Mouse (Mus musculus) MEL (cell line): ENCODE measurements around the gene Gm26992. TPM values are rescaled to one million over a fixed set of nuclear protein-coding genes. Genes with fewer than 3 reads are reported as not detected.

ENCODE experiments used
- DNase-seq: peaks from one replicate; pipeline ENCODE4 v3.0.0; 2011; ENCODE audit warnings: low read depth, low spot score
- H3K27ac ChIP-seq: 2 replicates; pipeline ENCODE4 v1.5.1; 2012; ENCODE audit warnings: low read depth, mild to moderate bottlenecking, control low read depth, low read length, moderate library complexity; ENCODE audit not compliant: control insufficient read depth
- H3K27me3 ChIP-seq, 2 experiments: fragments of 150-350 bp in 1 of 2; sonication (generic) in 1 of 2; 2 replicates each; pipeline ENCODE4 v1.6.1; 2012; ENCODE audit warnings: low read length in 2 of 2, mild to moderate bottlenecking in 2 of 2, improper control_type of control experiment in 1 of 2, moderate library complexity in 1 of 2; ENCODE audit not compliant: insufficient read depth in 2 of 2, control insufficient read depth in 1 of 2
- H3K36me3 ChIP-seq, 2 experiments: 2 replicates each; pipeline ENCODE4 v1.6.1; 2012 to 2014; ENCODE audit warnings: low read length in 2 of 2, improper control_type of control experiment in 1 of 2, inconsistent platforms in 1 of 2, mild to moderate bottlenecking in 1 of 2; ENCODE audit not compliant: insufficient read depth in 2 of 2, control insufficient read depth in 1 of 2
- H3K4me1 ChIP-seq, 2 experiments: fragments of 150-350 bp in 1 of 2; sonication (generic) in 1 of 2; 2 replicates each; pipeline ENCODE4 v1.6.1; 2012; ENCODE audit warnings: low read length in 2 of 2, improper control_type of control experiment in 1 of 2, mild to moderate bottlenecking in 1 of 2; ENCODE audit not compliant: insufficient read depth in 2 of 2, control insufficient read depth in 1 of 2
- H3K4me3 ChIP-seq, 2 experiments: fragments of 150-350 bp in 1 of 2; sonication (generic) in 1 of 2; 2 replicates each; pipeline ENCODE4 v1.5.1; 2012; ENCODE audit warnings: low read depth in 2 of 2, low read length in 2 of 2, mild to moderate bottlenecking in 2 of 2, moderate library complexity in 2 of 2, control low read depth in 1 of 2, improper control_type of control experiment in 1 of 2; ENCODE audit not compliant: control insufficient read depth in 1 of 2, insufficient read depth in 1 of 2
- H3K79me2 ChIP-seq: 2 replicates; pipeline ENCODE4 v1.6.1; 2012; ENCODE audit warnings: mild to moderate bottlenecking, low read length, moderate library complexity; ENCODE audit not compliant: control insufficient read depth, poor library complexity, insufficient read depth
- H3K9ac ChIP-seq: 2 replicates; pipeline ENCODE4 v1.6.1; 2012; ENCODE audit warnings: low read depth, mild to moderate bottlenecking, control low read depth, low read length, moderate library complexity; ENCODE audit not compliant: control insufficient read depth, poor library complexity, severe bottlenecking
- H3K9me3 ChIP-seq: fragments of 150-350 bp; sonication (generic); replicated peaks from 2 replicates; pipeline ENCODE4 v1.6.1; 2012; ENCODE audit warnings: mild to moderate bottlenecking, low read length, improper control_type of control experiment, moderate library complexity; ENCODE audit not compliant: insufficient read depth
- BHLHE40 ChIP-seq: IDR thresholded peaks from 2 replicates; pipeline ENCODE4 v1.6.1; 2012; ENCODE audit warnings: low read depth, mild to moderate bottlenecking, inconsistent platforms, low read length, improper control_type of control experiment, borderline replicate concordance
- CHD2 ChIP-seq: IDR thresholded peaks from 2 replicates; pipeline ENCODE4 v1.6.1; 2011; ENCODE audit warnings: low read length, improper control_type of control experiment
- CTCF ChIP-seq, 3 experiments: IDR thresholded peaks in 2 of 3; conservative IDR thresholded peaks in 1 of 3; 2 replicates each; pipeline ENCODE4 v1.5.1; 2011 to 2012; ENCODE audit warnings: low read length in 3 of 3, low read depth in 2 of 3, mild to moderate bottlenecking in 2 of 3, improper control_type of control experiment in 1 of 3, inconsistent platforms in 1 of 3, mixed read lengths in 1 of 3, moderate library complexity in 1 of 3; ENCODE audit not compliant: control insufficient read depth in 1 of 3, insufficient read depth in 1 of 3, poor library complexity in 1 of 3, severe bottlenecking in 1 of 3
- E2F4 ChIP-seq: IDR thresholded peaks from 2 replicates; pipeline ENCODE4 v1.6.1; 2011; ENCODE audit warnings: low read depth, low read length, improper control_type of control experiment, borderline replicate concordance
- ELF1 ChIP-seq: IDR thresholded peaks from 2 replicates; pipeline ENCODE4 v1.6.1; 2014; ENCODE audit warnings: low read depth, mild to moderate bottlenecking, inconsistent platforms, low read length, improper control_type of control experiment, moderate library complexity
- EP300 ChIP-seq, 2 experiments: IDR thresholded peaks; 2 replicates each; pipeline ENCODE4 v1.6.1; 2011; ENCODE audit warnings: improper control_type of control experiment in 2 of 2, low read length in 2 of 2, low read depth in 1 of 2, mild to moderate bottlenecking in 1 of 2
- ETS1 ChIP-seq: IDR thresholded peaks from 2 replicates; pipeline ENCODE4 v1.6.1; 2012; ENCODE audit warnings: low read depth, mild to moderate bottlenecking, inconsistent platforms, low read length, improper control_type of control experiment, moderate library complexity
- GABPA ChIP-seq: IDR thresholded peaks from 2 replicates; pipeline ENCODE4 v1.6.1; 2012; ENCODE audit warnings: low read depth, mild to moderate bottlenecking, inconsistent platforms, low read length, improper control_type of control experiment, moderate library complexity
- HCFC1 ChIP-seq: IDR thresholded peaks from 2 replicates; pipeline ENCODE4 v1.6.1; 2012; ENCODE audit warnings: low read depth, mild to moderate bottlenecking, inconsistent platforms, low read length, improper control_type of control experiment, moderate library complexity
- KAT2A ChIP-seq: conservative IDR thresholded peaks from 2 replicates; pipeline ENCODE4 v1.6.1; 2012; ENCODE audit warnings: low read depth, low read length, improper control_type of control experiment, inconsistent platforms
- MAFK ChIP-seq: IDR thresholded peaks from 2 replicates; pipeline ENCODE4 v1.6.1; 2011; ENCODE audit warnings: low read depth, mild to moderate bottlenecking, low read length, improper control_type of control experiment, borderline replicate concordance
- MAX ChIP-seq: IDR thresholded peaks from 2 replicates; pipeline ENCODE4 v1.6.1; 2011; ENCODE audit warnings: low read length, improper control_type of control experiment
- MAZ ChIP-seq: IDR thresholded peaks from 2 replicates; pipeline ENCODE4 v1.6.1; 2012; ENCODE audit warnings: low read depth, mild to moderate bottlenecking, inconsistent platforms, low read length, improper control_type of control experiment
- MEF2A ChIP-seq: IDR thresholded peaks from 2 replicates; pipeline ENCODE4 v1.6.1; 2014; ENCODE audit warnings: low read depth, mild to moderate bottlenecking, inconsistent platforms, low read length, improper control_type of control experiment; ENCODE audit not compliant: poor library complexity, insufficient replicate concordance, severe bottlenecking; ENCODE audit errors: extremely low read depth
- MXI1 ChIP-seq: IDR thresholded peaks from 2 replicates; pipeline ENCODE4 v1.6.1; 2011; ENCODE audit warnings: mild to moderate bottlenecking, low read depth, low read length, improper control_type of control experiment
- MYB ChIP-seq: IDR thresholded peaks from 2 replicates; pipeline ENCODE4 v1.6.1; 2011; ENCODE audit warnings: mild to moderate bottlenecking, low read depth, low read length, improper control_type of control experiment
- MYC ChIP-seq: IDR thresholded peaks from 2 replicates; pipeline ENCODE4 v1.6.1; 2011; ENCODE audit warnings: low read depth, mild to moderate bottlenecking, low read length, improper control_type of control experiment, moderate library complexity
- NELFE ChIP-seq: IDR thresholded peaks from 2 replicates; pipeline ENCODE4 v1.6.1; 2011; ENCODE audit warnings: low read depth, low read length, improper control_type of control experiment
- NRF1 ChIP-seq: IDR thresholded peaks from 2 replicates; pipeline ENCODE4 v1.6.1; 2014; ENCODE audit warnings: low read depth, mild to moderate bottlenecking, inconsistent platforms, low read length, improper control_type of control experiment, moderate library complexity; ENCODE audit not compliant: poor library complexity, insufficient read depth, severe bottlenecking
- RAD21 ChIP-seq: IDR thresholded peaks from 2 replicates; pipeline ENCODE4 v1.6.1; 2011; ENCODE audit warnings: mild to moderate bottlenecking, low read depth, low read length, improper control_type of control experiment
- RCOR1 ChIP-seq: IDR thresholded peaks from 2 replicates; pipeline ENCODE4 v1.6.1; 2012; ENCODE audit warnings: low read depth, mild to moderate bottlenecking, inconsistent platforms, low read length, improper control_type of control experiment
- SIN3A ChIP-seq: IDR thresholded peaks from 2 replicates; pipeline ENCODE4 v1.6.1; 2012; ENCODE audit warnings: low read length, improper control_type of control experiment, inconsistent platforms
- SMC3 ChIP-seq: IDR thresholded peaks from 2 replicates; pipeline ENCODE4 v1.6.1; 2011; ENCODE audit warnings: low read depth, low read length, improper control_type of control experiment
- TAL1 ChIP-seq: IDR thresholded peaks from 2 replicates; pipeline ENCODE4 v1.6.1; 2012; ENCODE audit warnings: mild to moderate bottlenecking, inconsistent platforms, low read length, moderate library complexity, mixed read lengths
- TBP ChIP-seq: IDR thresholded peaks from 2 replicates; pipeline ENCODE4 v1.8.0; 2011; ENCODE audit warnings: low read depth, low read length, improper control_type of control experiment
- TCF12 ChIP-seq: IDR thresholded peaks from 2 replicates; pipeline ENCODE4 v1.6.1; 2014; ENCODE audit warnings: low read depth, mild to moderate bottlenecking, inconsistent platforms, low read length, improper control_type of control experiment, moderate library complexity
- UBTF ChIP-seq: IDR thresholded peaks from 2 replicates; pipeline ENCODE4 v1.6.1; 2012; ENCODE audit warnings: low read depth, mild to moderate bottlenecking, inconsistent platforms, low read length, improper control_type of control experiment, moderate library complexity, borderline replicate concordance; ENCODE audit not compliant: insufficient read depth
- USF1 ChIP-seq: IDR thresholded peaks from 2 replicates; pipeline ENCODE4 v1.6.1; 2014; ENCODE audit warnings: low read depth, mild to moderate bottlenecking, inconsistent platforms, low read length, improper control_type of control experiment, moderate library complexity
- ZC3H11A ChIP-seq: IDR thresholded peaks from 2 replicates; pipeline ENCODE4 v1.6.1; 2012; ENCODE audit warnings: low read depth, mild to moderate bottlenecking, inconsistent platforms, low read length, improper control_type of control experiment
- ZKSCAN1 ChIP-seq: IDR thresholded peaks from 2 replicates; pipeline ENCODE4 v1.6.1; 2012; ENCODE audit warnings: low read depth, mild to moderate bottlenecking, inconsistent platforms, low read length, improper control_type of control experiment, moderate library complexity
- ZMIZ1 ChIP-seq: IDR thresholded peaks from 2 replicates; pipeline ENCODE4 v1.6.1; 2012; ENCODE audit warnings: low read depth, mild to moderate bottlenecking, inconsistent platforms, low read length, improper control_type of control experiment, moderate library complexity
- ZNF384 ChIP-seq: IDR thresholded peaks from 2 replicates; pipeline ENCODE4 v1.6.1; 2012; ENCODE audit warnings: low read depth, mild to moderate bottlenecking, inconsistent platforms, low read length, improper control_type of control experiment
- polyA plus RNA-seq, 2 experiments: library from polyadenylated mRNA; stranded (reverse) in 1 of 2; unstranded in 1 of 2; fragments of >175 nt in 1 of 2; fragments of >200 nt in 1 of 2; gene quantifications; 2 replicates each; pipeline versions ENCODE4 v1.2.1 to v1.2.4; 2012; ENCODE audit warnings: low replicate concordance in 2 of 2, low read depth in 1 of 2; ENCODE audit not compliant: insufficient read length in 2 of 2, insufficient read depth in 1 of 2, missing spikeins in 1 of 2
- total RNA-seq: library from RNA; depleted of rRNA; stranded (reverse); fragments of 300-350 nt; gene quantifications from 2 replicates; pipeline ENCODE4 v1.2.3, GENCODE M21; 2012

The Gm26992 gene
- total and polyA plus RNA-seq, 3 experiments = not detected

- Histone ChIP-seq H3K27ac (no peak overlapping the region), H3K9ac (no peak overlapping the region)
These were observed 61.2 kb downstream of the Gm26992 start for GRCm38 (mm10) chrX:103483047-103483446.

DNA sequence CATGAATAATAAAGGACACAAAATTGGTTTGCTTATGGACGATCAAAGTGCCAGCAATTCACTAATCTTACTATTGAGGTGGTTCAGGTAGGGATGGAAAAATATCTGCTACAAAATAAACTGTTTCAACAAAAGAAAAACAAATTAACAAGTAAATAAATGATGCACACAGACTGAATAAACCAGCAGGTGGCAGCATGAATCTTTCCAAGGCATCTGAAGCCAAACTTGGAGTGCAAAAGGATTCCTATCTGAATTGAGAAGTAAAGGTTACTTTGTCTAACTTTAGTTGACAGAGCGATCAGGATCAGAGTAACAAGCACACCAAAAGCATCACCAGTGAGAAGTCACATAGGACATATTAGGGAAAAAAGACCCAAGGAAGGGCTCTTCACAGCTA, 62.2 kb downstream of the Gm26992 start:
- Histone ChIP-seq H3K9ac (no peak overlapping the region; the same call in 1 of the 2 replicates), H3K4me3 (0 out of 4 replicates have a peak overlapping the region, but pooled peaks of 1 of the 2 experiments have one; percentile 18), H3K27ac (no peak overlapping the region)
- no peak for TF ChIP-seq GABPA
- no peak for TF ChIP-seq HCFC1
- no peak for TF ChIP-seq RCOR1
- no peak for TF ChIP-seq MXI1
- TF ChIP-seq ZMIZ1 = no peak
- TF ChIP-seq MAZ = no peak
- TF ChIP-seq RAD21 = peak; percentile 90
- no peak for TF ChIP-seq SIN3A
- TF ChIP-seq CTCF (IDR thresholded peaks at IDR 0.05 in 2 of 3, conservative IDR thresholded peaks at IDR 0.05 in 1 of 3; ENCODE audit: control insufficient read depth in 1 of 3, insufficient read depth in 1 of 3, low read depth in 2 of 3, low read length in 3 of 3, poor library complexity in 1 of 3, severe bottlenecking in 1 of 3) = peak; percentile 13 to 81 (median 47); a peak in 5 of 6 replicates
- no peak for TF ChIP-seq TBP
- TF ChIP-seq MAFK = no peak
- TF ChIP-seq BHLHE40 = no peak
- no peak for TF ChIP-seq USF1
- no peak for TF ChIP-seq NELFE
- TF ChIP-seq UBTF = no peak
- no peak for TF ChIP-seq MYC
- TF ChIP-seq MAX = no peak
- TF ChIP-seq EP300 (IDR thresholded peaks at IDR 0.05; ENCODE audit: low read depth in 1 of 2, low read length in 2 of 2) = no peak
- TF ChIP-seq ZC3H11A = peak; percentile 89
- no peak for TF ChIP-seq TCF12
- no peak for TF ChIP-seq E2F4
- TF ChIP-seq ZKSCAN1 = no peak
- peak; percentile 93 for TF ChIP-seq SMC3
- no peak for TF ChIP-seq TAL1
- TF ChIP-seq NRF1 = no peak
- TF ChIP-seq MEF2A = no peak
- no peak for TF ChIP-seq ZNF384
- no peak for TF ChIP-seq ETS1
- TF ChIP-seq KAT2A = no peak

More at GRCm38 (mm10) chrX:103483047-103483446, 61.2 kb downstream of the Gm26992 start:
- no peaks in the 10 kb centered on the region for H3K4me1 ChIP-seq
- no peak for DNase-seq
- no peak overlapping the region for H3K4me3 ChIP-seq
- no peak for TF ChIP-seq UBTF
- no peak for TF ChIP-seq E2F4
- TF ChIP-seq BHLHE40 = no peak
- no peak for TF ChIP-seq MYB
- TF ChIP-seq CHD2 = no peak
- no peak for TF ChIP-seq ELF1
- no peak for TF ChIP-seq HCFC1
- no peak for TF ChIP-seq ETS1
- no peak for TF ChIP-seq ZNF384
- TF ChIP-seq, all 39 proteins: peak for 0
- H3K36me3 ChIP-seq = no peaks in the 10 kb centered on the region
- no peaks in the 10 kb centered on the region for H3K9me3 ChIP-seq
- H3K79me2 ChIP-seq = no peaks in the 10 kb centered on the region
- H3K27me3 ChIP-seq = no peaks in the 10 kb centered on the region

More for the DNA sequence above, 62.2 kb downstream of the Gm26992 start:
- Histone ChIP-seq H3K79me2 (no peaks in the 10 kb centered on the region), H3K27me3 (no peaks in the 10 kb centered on the region), H3K4me1 (no peaks in the 10 kb centered on the region), H3K9me3 (no peaks in the 10 kb centered on the region), H3K36me3 (no peaks in the 10 kb centered on the region)
- DNase-seq = peak; percentile 66
